Mouse (Mus musculus): ENCODE measurements at regions not wholly inside any gene's neighbourhood (a gene's known extent, or its start where the extent isn't known, plus 50 kb on each side); places are given as distances from the start of the nearest gene placed in this dataset.

DNA sequence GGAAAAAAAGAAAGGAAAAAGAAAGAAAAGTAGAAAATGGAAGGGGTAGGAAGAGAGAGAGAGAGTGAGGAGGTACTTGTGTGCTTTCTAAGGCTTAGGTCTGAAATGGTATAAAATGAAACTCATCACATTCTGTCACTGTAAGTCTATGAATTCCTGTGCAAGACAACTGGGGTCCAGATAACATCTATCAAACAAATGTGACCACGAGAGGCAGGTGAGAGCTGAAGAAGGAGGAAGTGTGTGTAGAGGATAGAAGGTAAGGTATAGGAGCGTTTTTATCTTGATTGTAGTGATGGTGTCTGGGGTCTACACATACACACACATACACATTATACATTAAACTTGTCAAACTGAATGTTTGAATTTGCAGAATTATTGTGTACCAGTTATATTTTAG is 51.0 kb upstream of the Znrf2 start:
- Histone ChIP-seq H3K9me3 (ENCODE audit: control insufficient read depth, low read length) (no peaks in the 10 kb centered on the region), H3K4me3 (ENCODE audit: low read depth, low read length) (no peak overlapping the region), H3K36me3 (ENCODE audit: control insufficient read depth, insufficient read depth, low read length) (no peaks in the 10 kb centered on the region), H3K9ac (ENCODE audit: low read length) (no peak overlapping the region), H3K27ac (replicated peaks; ENCODE audit: low read depth, low read length) (no peak overlapping the region), H3K4me1 (ENCODE audit: control insufficient read depth, insufficient read depth, low read length) (no peaks in the 10 kb centered on the region), H3K4me2 (ENCODE audit: low read depth, severe bottlenecking) (no peak overlapping the region), H3K27me3 (ENCODE audit: control insufficient read depth, insufficient read depth, low read length) (no peaks in the 10 kb centered on the region)
- ATAC-seq (ENCODE audit: insufficient number of reproducible peaks, low FRiP score, low TSS enrichment, low read depth), result no peak
- no peak for DNase-seq (ENCODE audit: low spot score)
- WGBS, result 90% methylated on average over 2 of the region's 2 CpGs

DNA sequence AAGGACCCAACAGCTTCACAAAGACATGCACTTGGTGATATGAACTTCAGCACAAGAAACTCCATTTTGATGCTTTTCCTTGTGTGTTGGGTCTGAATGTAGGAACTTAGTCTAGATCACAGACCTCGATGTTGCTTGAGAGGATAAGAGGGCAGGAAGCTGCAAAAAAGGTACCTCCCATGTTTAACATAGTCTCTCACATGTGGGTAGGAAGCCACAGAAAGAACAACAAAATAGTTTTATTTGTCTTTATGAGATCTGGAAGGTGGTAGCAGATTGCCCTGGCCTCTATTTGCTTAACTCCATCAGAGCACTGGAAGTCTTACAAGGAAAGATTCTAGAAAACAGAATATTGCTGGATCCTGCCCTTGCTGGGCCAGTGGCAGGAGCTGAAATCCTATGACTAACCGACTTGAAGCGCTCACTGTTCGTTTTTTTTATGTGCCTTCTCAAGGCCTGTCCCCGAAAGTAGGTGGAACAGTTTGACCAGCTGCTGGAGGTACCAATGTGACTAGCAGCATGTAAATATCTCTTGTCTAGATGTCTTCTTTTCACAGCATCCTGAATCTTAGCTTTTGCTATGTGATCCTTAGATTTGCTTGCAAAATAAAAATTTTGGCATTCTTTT is 50.1 kb upstream of the Znrf2 start:
- no peak for ATAC-seq (ENCODE audit: insufficient number of reproducible peaks, low FRiP score, low TSS enrichment, low read depth)
- H3K9me3 ChIP-seq (ENCODE audit: control insufficient read depth, low read length), result no peaks in the 10 kb centered on the region
- H3K4me2 ChIP-seq (ENCODE audit: low read depth, severe bottlenecking), result no peak overlapping the region
- H3K27ac ChIP-seq (replicated peaks; ENCODE audit: low read depth, low read length), result no peak overlapping the region
- H3K36me3 ChIP-seq (ENCODE audit: control insufficient read depth, insufficient read depth, low read length), result no peaks in the 10 kb centered on the region
- H3K4me1 ChIP-seq (ENCODE audit: control insufficient read depth, insufficient read depth, low read length), result no peaks in the 10 kb centered on the region
- H3K4me3 ChIP-seq (ENCODE audit: low read depth, low read length), result no peak overlapping the region
- 81% methylated on average over 5 of the region's 5 CpGs for WGBS
- DNase-seq (ENCODE audit: low spot score), result no peak
- no peaks in the 10 kb centered on the region for H3K27me3 ChIP-seq (ENCODE audit: control insufficient read depth, insufficient read depth, low read length)
- H3K9ac ChIP-seq (ENCODE audit: low read length), result no peak overlapping the region

Data from limb, embryonic 11.5 days (tissue).